Mouse (Mus musculus): ENCODE data around the gene 9330161L09Rik. TPM values are rescaled to one million over a fixed set of nuclear protein-coding genes. Genes with fewer than 3 reads are reported as not detected.
A peak's percentile ranks its signal among the peaks of the same experiment; 100 is the strongest.

9330161L09Rik gene
- total and polyA plus RNA-seq, 3 experiments = 1.8 to 2.1 TPM; not detected in 1

- no peaks in the 10 kb centered on the region; the same call in 1 of the 2 replicates for H3K79me2 ChIP-seq (ENCODE audit: control insufficient read depth, insufficient read depth, low read length, poor library complexity)
- H3K4me3 ChIP-seq (ENCODE audit: control insufficient read depth in 1 of 2, insufficient read depth in 1 of 2, low read depth in 2 of 2, low read length in 2 of 2) = no peak overlapping the region
- H3K9ac ChIP-seq (ENCODE audit: control insufficient read depth, low read depth, low read length, poor library complexity, severe bottlenecking) = no peak overlapping the region
- peaks cover 0 to 14% of the 10 kb centered on the region in 2 experiments; a peak in 2 of 4 replicates for H3K36me3 ChIP-seq (ENCODE audit: control insufficient read depth in 1 of 2, insufficient read depth in 2 of 2, low read length in 2 of 2)
- H3K9me3 ChIP-seq (replicated peaks; ENCODE audit: insufficient read depth, low read length) = no peaks in the 10 kb centered on the region
- TF ChIP-seq E2F4 (IDR thresholded peaks at IDR 0.05; ENCODE audit: borderline replicate concordance, low read depth, low read length) (no peak), POLR2AphosphoS5 (IDR thresholded peaks at IDR 0.05; ENCODE audit: borderline replicate concordance, low read depth, low read length) (no peak), MXI1 (IDR thresholded peaks at IDR 0.05; ENCODE audit: low read depth, low read length) (no peak), SIN3A (IDR thresholded peaks at IDR 0.05; ENCODE audit: low read length) (no peak), CTCF (IDR thresholded peaks at IDR 0.05 in 2 of 3, conservative IDR thresholded peaks at IDR 0.05 in 1 of 3; ENCODE audit: control insufficient read depth in 1 of 3, insufficient read depth in 1 of 3, low read depth in 2 of 3, low read length in 3 of 3, poor library complexity in 1 of 3, severe bottlenecking in 1 of 3) (no peak), ZC3H11A (IDR thresholded peaks at IDR 0.05; ENCODE audit: low read depth, low read length) (no peak), RCOR1 (IDR thresholded peaks at IDR 0.05; ENCODE audit: low read depth, low read length) (no peak), UBTF (IDR thresholded peaks at IDR 0.05; ENCODE audit: borderline replicate concordance, insufficient read depth, low read depth, low read length) (no peak), ZKSCAN1 (IDR thresholded peaks at IDR 0.05; ENCODE audit: low read depth, low read length) (no peak), USF2 (IDR thresholded peaks at IDR 0.05; ENCODE audit: borderline replicate concordance in 1 of 2, insufficient read depth in 1 of 2, low read depth in 1 of 2, low read length in 2 of 2) (no peak), KAT2A (conservative IDR thresholded peaks at IDR 0.05; ENCODE audit: low read depth, low read length) (no peak), NRF1 (IDR thresholded peaks at IDR 0.05; ENCODE audit: insufficient read depth, low read depth, low read length, poor library complexity, severe bottlenecking) (no peak), NELFE (IDR thresholded peaks at IDR 0.05; ENCODE audit: low read depth, low read length) (no peak), MYB (IDR thresholded peaks at IDR 0.05; ENCODE audit: low read depth, low read length) (no peak), GABPA (IDR thresholded peaks at IDR 0.05; ENCODE audit: low read depth, low read length) (no peak), USF1 (IDR thresholded peaks at IDR 0.05; ENCODE audit: low read depth, low read length) (no peak), MAFK (IDR thresholded peaks at IDR 0.05; ENCODE audit: borderline replicate concordance, low read depth, low read length) (no peak)
- peaks cover 5 to 36% of the 10 kb centered on the region in 2 experiments; a peak in 3 of 4 replicates for H3K4me1 ChIP-seq (ENCODE audit: control insufficient read depth in 1 of 2, insufficient read depth in 2 of 2, low read length in 2 of 2)
- no peaks in the 10 kb centered on the region for H3K27me3 ChIP-seq (ENCODE audit: control insufficient read depth in 1 of 2, insufficient read depth in 2 of 2, low read length in 2 of 2)
- no peak for DNase-seq (ENCODE audit: low read depth, low spot score)
- H3K27ac ChIP-seq (ENCODE audit: control insufficient read depth, low read depth, low read length) = no peak overlapping the region
Observed at GRCm38 (mm10) chr12:103370861-103371260, 36.8 kb downstream of the 9330161L09Rik start.

GRCm38 (mm10) chr12:103368777-103369176, 38.8 kb downstream of the 9330161L09Rik start:
- Histone ChIP-seq H3K79me2 (ENCODE audit: control insufficient read depth, insufficient read depth, low read length, poor library complexity) (no peaks in the 10 kb centered on the region; the same call in 1 of the 2 replicates), H3K4me1 (ENCODE audit: control insufficient read depth in 1 of 2, insufficient read depth in 2 of 2, low read length in 2 of 2) (peaks cover 5 to 26% of the 10 kb centered on the region in 2 experiments; a peak in 3 of 4 replicates), H3K27me3 (ENCODE audit: control insufficient read depth in 1 of 2, insufficient read depth in 2 of 2, low read length in 2 of 2) (no peaks in the 10 kb centered on the region), H3K4me3 (ENCODE audit: control insufficient read depth in 1 of 2, insufficient read depth in 1 of 2, low read depth in 2 of 2, low read length in 2 of 2) (peak overlapping the region; percentile 53 to 56), H3K9ac (ENCODE audit: control insufficient read depth, low read depth, low read length, poor library complexity, severe bottlenecking) (peak overlapping the region; percentile 67), H3K36me3 (ENCODE audit: control insufficient read depth in 1 of 2, insufficient read depth in 2 of 2, low read length in 2 of 2) (peaks cover 0 to 10% of the 10 kb centered on the region in 2 experiments; a peak in 2 of 4 replicates), H3K9me3 (replicated peaks; ENCODE audit: insufficient read depth, low read length) (no peaks in the 10 kb centered on the region), H3K27ac (ENCODE audit: control insufficient read depth, low read depth, low read length) (peak overlapping the region; percentile 35; the same call in 1 of the 2 replicates)
- TF ChIP-seq CHD2 (IDR thresholded peaks at IDR 0.05; ENCODE audit: low read length) (no peak), ZMIZ1 (IDR thresholded peaks at IDR 0.05; ENCODE audit: low read depth, low read length) (no peak), ZKSCAN1 (IDR thresholded peaks at IDR 0.05; ENCODE audit: low read depth, low read length) (no peak), USF1 (IDR thresholded peaks at IDR 0.05; ENCODE audit: low read depth, low read length) (no peak), GATA1 (IDR thresholded peaks at IDR 0.05; ENCODE audit: low read depth, low read length) (no peak), MAX (IDR thresholded peaks at IDR 0.05; ENCODE audit: low read length) (no peak), POLR2AphosphoS2 (IDR thresholded peaks at IDR 0.05; ENCODE audit: low read length) (no peak), HCFC1 (IDR thresholded peaks at IDR 0.05; ENCODE audit: low read depth, low read length) (no peak), E2F4 (IDR thresholded peaks at IDR 0.05; ENCODE audit: borderline replicate concordance, low read depth, low read length) (no peak), USF2 (IDR thresholded peaks at IDR 0.05; ENCODE audit: borderline replicate concordance in 1 of 2, insufficient read depth in 1 of 2, low read depth in 1 of 2, low read length in 2 of 2) (no peak), UBTF (IDR thresholded peaks at IDR 0.05; ENCODE audit: borderline replicate concordance, insufficient read depth, low read depth, low read length) (no peak), MAFK (IDR thresholded peaks at IDR 0.05; ENCODE audit: borderline replicate concordance, low read depth, low read length) (no peak)
- no peak for DNase-seq (ENCODE audit: low read depth, low spot score)
